Mouse (Mus musculus): ENCODE data around the gene Lat. TPM values are rescaled to one million over a fixed set of nuclear protein-coding genes. Genes with fewer than 3 reads are reported as not detected.

Gene Lat
- total RNA-seq, 1 experiment from 2014 or later: 34.8 TPM

DNA sequence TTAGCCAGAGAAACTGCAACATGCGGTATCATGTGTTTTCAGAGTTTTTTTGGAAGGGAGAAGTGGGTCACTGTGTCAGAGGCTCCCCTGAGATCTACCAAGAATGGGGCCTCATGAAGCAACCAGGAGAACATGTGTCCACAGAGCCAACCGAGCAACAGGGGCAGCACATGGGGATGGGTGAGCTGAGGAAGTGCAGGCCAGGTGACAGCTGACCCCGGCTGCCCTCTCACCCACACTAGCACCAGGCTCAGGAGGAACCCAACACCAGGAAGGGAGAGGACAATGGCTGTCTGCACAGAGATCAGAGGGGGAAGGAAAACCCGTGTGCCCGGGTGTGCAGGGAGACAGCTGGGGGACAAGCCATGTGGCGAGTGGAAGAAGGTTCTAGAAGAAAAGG, 5.2 kb upstream of the Lat start:
- no peak for ATAC-seq (ENCODE audit: extremely low read depth, insufficient number of reproducible peaks, low FRiP score, poor library complexity, severe bottlenecking)

GRCm38 (mm10) chr7:126373007-126373406, 3.6 kb upstream of the Lat start:
- no peak for ATAC-seq (ENCODE audit: extremely low read depth, insufficient number of reproducible peaks, low FRiP score, poor library complexity, severe bottlenecking)

DNA sequence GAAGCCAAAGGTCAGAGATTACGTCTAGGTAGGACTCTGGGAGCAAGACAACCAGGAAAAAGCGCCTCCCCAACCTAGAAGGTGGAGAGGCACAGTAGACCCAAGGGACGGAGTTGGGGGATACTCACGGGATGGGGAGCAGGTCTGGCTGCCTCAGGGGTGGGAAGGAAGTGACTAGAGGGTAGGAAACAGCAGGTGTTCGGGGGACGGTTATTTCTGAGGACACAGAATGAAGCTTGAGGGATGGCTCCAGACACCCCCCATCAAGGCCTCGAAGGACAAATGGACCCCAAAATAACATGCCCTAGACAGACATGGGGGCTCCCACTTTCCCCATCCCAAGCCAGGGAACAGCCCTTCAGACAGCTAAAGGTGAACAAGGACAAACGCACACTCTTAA, 1.0 kb downstream of the Lat start:
- ATAC-seq (ENCODE audit: extremely low read depth, insufficient number of reproducible peaks, low FRiP score, poor library complexity, severe bottlenecking): no peak

- ATAC-seq (ENCODE audit: extremely low read depth, insufficient number of reproducible peaks, low FRiP score, poor library complexity, severe bottlenecking): no peak
Measured at GRCm38 (mm10) chr7:126367636-126368035, 1.7 kb downstream of the Lat start.

- ATAC-seq (ENCODE audit: extremely low read depth, insufficient number of reproducible peaks, low FRiP score, poor library complexity, severe bottlenecking): no peak
Measured at GRCm38 (mm10) chr7:126363038-126363437, 6.3 kb downstream of the Lat start.

GRCm38 (mm10) chr7:126359049-126359448, 10.3 kb downstream of the Lat start:
- no peak for ATAC-seq (ENCODE audit: extremely low read depth, insufficient number of reproducible peaks, low FRiP score, poor library complexity, severe bottlenecking)

- no peak for ATAC-seq (ENCODE audit: extremely low read depth, insufficient number of reproducible peaks, low FRiP score, poor library complexity, severe bottlenecking)
Measured at GRCm38 (mm10) chr7:126358413-126358812, 11.0 kb downstream of the Lat start.

DNA sequence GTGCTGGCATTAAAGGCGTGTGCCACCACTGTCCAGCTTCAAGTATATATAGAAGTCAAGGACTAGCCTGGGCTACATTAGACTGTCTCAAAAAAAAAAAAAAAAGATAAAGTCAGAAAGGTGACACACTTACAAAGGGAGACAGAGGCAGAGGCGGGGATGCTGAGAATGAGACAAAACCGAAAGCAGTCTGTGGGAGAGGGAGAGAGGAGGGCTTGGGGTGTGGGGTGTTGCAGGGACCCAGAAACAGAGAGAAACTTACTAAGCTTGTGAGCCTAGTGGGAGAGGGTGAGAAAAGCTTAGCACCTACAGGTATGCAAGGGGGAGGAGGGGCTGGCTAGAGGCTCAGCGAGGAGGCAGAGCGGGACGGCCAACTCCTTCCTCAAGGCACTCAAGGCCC, 11.5 kb downstream of the Lat start:
- no peak for ATAC-seq (ENCODE audit: extremely low read depth, insufficient number of reproducible peaks, low FRiP score, poor library complexity, severe bottlenecking)

- ATAC-seq (ENCODE audit: extremely low read depth, insufficient number of reproducible peaks, low FRiP score, poor library complexity, severe bottlenecking): no peak
Measured at GRCm38 (mm10) chr7:126356793-126357591, 12.4 kb downstream of the Lat start.

- no peak for ATAC-seq (ENCODE audit: extremely low read depth, insufficient number of reproducible peaks, low FRiP score, poor library complexity, severe bottlenecking)
Measured at GRCm38 (mm10) chr7:126355847-126356597, 13.3 kb downstream of the Lat start.

DNA sequence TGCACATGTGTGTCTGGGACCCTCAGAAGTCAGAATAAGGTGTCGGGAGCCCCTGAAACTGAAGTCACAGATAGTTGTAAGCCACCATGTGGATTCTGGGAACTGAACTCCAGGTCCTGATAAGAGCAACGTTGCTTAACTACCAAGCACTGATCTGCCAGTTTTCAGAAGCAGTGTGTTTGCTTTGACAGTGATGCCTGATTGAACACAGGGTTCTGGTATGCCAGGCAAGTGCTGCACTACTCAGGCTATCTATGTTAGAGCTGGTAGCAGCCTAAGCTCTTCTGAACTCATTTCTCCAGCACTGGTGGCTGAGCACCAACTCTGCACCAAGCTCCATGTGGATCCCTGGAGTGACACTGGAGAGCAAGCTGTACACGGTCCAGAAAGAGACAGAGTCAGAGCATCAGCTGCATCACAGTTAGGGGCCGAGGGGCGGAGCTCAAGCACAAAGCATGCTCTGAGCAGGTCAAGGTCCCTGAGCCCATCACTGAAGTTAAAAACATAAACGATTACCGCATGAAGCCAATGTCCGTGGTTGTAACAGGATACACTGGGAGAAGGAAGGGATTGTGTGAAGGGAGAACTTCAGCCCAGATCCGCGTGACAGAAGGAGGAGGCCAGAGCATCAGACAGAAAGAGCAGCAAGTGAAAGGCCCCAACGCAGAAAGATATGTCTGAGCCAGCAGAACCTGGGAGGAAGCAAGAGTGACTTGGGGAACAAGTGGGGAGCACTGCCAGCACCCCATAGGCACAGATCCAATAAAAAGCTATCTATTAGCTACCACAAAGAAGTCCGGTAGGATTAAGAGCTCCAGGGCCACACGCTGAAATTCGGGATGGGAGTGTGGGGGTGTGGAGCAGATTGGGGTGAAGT, 14.4 kb downstream of the Lat start:
- no peak for ATAC-seq (ENCODE audit: extremely low read depth, insufficient number of reproducible peaks, low FRiP score, poor library complexity, severe bottlenecking)

GRCm38 (mm10) chr7:126353994-126354365, 15.4 kb downstream of the Lat start:
- ATAC-seq (ENCODE audit: extremely low read depth, insufficient number of reproducible peaks, low FRiP score, poor library complexity, severe bottlenecking): no peak

DNA sequence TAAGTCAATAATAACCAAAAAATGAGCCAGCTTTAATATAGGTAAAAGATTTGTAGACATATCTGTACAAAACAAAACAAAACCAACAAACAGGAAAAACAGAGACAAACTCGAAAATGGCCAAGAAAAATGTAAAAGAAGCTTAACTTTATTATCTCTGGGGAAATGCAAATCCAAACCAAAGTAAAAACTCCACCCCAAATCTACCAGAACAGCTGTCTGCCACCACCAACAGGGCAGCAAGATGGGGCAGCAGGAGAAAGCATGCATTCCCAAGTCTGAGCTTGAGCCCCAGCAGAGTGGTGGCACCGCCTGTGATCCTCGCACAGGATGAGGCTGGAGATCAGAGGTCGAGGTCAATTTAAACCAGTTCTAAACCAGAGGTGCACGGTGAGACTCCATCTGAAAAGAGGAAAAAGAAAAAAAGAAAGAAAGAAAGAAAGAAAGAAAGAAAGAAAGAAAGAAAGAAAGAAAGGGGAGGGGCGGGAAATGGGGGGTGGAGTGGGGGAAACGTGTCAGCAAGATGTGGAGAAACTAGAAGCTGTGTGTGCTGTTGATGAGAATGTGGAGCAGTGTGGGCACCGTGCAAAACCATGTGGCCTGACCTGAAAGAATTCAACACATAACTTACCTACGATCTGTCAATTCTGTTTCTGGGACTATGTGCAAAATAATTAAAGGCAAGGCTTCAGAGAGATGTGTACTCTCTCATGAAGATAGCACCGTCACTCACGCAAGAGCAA, 15.9 kb downstream of the Lat start:
- ATAC-seq (ENCODE audit: extremely low read depth, insufficient number of reproducible peaks, low FRiP score, poor library complexity, severe bottlenecking): no peak

GRCm38 (mm10) chr7:126351419-126351951, 17.9 kb downstream of the Lat start:
- ATAC-seq (ENCODE audit: extremely low read depth, insufficient number of reproducible peaks, low FRiP score, poor library complexity, severe bottlenecking): no peak

GRCm38 (mm10) chr7:126350748-126351418, 18.5 kb downstream of the Lat start:
- ATAC-seq (ENCODE audit: extremely low read depth, insufficient number of reproducible peaks, low FRiP score, poor library complexity, severe bottlenecking): no peak

DNA sequence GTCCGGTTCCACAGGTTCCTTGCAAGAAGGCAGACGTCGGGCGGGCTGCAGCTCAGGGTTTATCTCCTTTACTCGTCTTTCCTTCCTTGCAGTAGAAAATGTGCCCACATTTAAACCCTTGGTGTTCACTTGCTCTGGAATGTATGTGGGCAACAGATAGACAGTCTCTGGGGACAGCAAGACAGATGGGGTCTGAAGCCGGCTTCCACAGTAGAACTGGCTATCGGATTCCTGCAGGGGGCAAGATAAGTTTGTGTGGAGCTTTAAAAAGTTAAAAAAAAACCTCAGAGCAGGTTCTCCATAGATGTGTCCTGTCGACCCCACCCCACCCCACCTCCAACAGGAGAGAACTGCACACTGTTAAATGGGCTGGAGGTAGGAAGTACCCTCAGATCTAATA, 21.1 kb downstream of the Lat start:
- no peak for ATAC-seq (ENCODE audit: extremely low read depth, insufficient number of reproducible peaks, low FRiP score, poor library complexity, severe bottlenecking)

DNA sequence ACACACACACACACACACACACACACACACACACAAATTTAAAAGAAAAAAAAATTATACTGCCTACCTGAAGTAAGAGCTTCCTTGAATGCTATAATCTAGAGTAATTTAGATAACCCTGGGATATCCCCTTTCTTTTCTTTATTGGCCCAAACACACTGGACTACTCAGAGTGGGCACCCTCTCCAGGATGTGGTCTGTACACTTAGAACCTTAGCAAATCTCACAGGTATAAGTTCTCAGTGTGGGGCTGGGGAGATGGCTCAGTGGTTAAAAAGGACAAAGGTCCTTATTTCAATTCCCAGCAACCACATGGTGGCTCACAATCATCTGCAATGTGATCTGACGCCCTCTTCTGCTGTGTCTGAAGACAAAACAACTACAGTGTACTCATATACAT, 22.3 kb downstream of the Lat start:
- ATAC-seq (ENCODE audit: extremely low read depth, insufficient number of reproducible peaks, low FRiP score, poor library complexity, severe bottlenecking): no peak

GRCm38 (mm10) chr7:126345969-126346368, 23.4 kb downstream of the Lat start:
- no peak for ATAC-seq (ENCODE audit: extremely low read depth, insufficient number of reproducible peaks, low FRiP score, poor library complexity, severe bottlenecking)

All from neutrophil, adult 5-6 weeks (primary cell).